Mouse (Mus musculus) mouse trophoblast stem cell (cell line): ENCODE measurements at regions not wholly inside any gene's neighbourhood (a gene's known extent, or its start where the extent isn't known, plus 50 kb on each side); places are given as distances from the start of the nearest gene placed in this dataset.

ENCODE experiments used
- in situ Hi-C, 2 experiments: fragments of 300-500 bp; cut with MseI, MboI; formaldehyde crosslinking; loops; 2 replicates in 1 of 2; 3 replicates in 1 of 2; pipeline ENCODE4 v1.15.1; 2025

DNA sequence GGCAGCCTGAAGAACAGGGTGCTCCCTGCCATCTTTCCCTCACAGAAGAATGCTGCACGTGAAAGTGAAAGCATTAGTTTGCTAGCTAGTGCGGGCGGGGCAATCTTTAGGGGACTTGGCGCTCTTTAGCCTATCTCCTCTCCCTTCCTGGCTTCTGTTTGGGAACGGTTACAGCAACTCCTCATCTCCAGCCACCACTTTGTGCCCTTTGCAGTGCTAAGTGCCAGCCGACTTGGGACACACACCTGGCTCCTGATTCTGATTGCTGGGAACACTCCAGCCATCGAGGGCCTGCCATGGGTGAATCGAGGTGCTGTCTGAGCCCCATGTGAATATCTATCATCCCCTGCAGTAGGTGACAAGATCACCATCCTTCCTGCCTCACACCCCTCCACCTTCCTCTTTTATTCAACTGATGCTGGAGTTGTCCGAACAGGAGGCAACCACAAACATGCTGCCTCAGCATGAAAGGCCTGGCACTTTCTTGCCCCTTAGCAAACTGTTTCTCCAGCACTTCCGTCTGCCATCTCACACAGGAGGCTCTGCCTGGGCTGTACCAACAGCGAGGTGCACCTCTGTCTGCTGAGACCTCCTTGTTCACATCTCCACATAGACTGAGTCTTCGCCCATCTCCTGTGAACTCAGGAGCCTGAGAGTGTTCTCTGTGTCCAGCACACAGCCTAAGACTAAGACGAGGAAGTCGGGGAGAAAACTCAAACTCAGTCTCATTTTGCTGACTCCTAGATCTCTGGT is 66.2 kb upstream of the Glrp1 start:
- in situ Hi-C loops = no loop called here

DNA sequence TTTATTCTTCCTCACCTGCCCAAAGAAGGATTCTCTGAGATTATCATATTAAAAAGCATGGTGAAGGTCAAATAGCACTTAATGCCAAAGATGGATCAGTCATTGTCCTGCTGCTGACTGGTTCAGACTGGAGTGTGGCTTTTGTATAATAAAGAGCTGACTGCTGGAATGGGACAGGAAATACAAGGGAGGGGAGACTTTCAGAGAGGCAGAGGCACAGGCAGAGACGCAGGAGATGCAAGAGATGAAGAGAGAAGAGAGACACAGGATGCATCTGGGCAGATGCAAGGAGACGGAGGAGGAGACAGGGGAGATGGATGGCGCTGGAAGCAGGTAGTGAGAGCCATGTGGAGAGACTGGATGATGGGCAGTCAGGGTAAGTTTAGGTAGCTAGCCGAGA is 65.4 kb upstream of the Glrp1 start:
- in situ Hi-C loops = no loop called here

GRCm38 (mm10) chr1:88572161-88572560 is 62.3 kb upstream of the Glrp1 start:
- in situ Hi-C loops = no loop called here

GRCm38 (mm10) chr1:88568447-88569053 is 58.7 kb upstream of the Glrp1 start:
- in situ Hi-C loops = no loop called here

- in situ Hi-C loops = no loop called here
Observed at GRCm38 (mm10) chr1:88567198-88567597, 57.3 kb upstream of the Glrp1 start.

GRCm38 (mm10) chr1:88566426-88566825 is 56.6 kb upstream of the Glrp1 start:
- in situ Hi-C loops = no loop called here

DNA sequence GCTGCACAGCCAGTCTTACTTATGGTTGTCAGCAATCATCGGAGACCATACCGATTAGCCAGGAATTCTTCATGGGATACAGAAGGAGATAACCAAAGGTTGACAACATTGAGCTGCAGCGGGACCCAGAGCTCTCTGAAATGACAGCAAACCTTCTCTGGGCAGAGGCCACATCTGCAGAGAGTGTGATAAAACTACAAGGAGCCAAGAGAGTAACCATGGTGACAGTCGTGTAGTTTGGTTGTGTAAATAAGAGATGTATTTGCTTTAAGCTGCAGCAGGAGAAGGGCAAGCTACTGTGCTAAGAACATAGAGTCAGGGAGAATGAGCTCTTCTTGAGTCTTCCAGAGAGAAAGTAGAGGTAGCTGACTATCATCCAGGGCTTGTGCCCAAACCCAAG is 55.0 kb upstream of the Glrp1 start:
- in situ Hi-C loops = loop anchor here (5.0 kb wide), 3 partner anchors 93 to 142 kb away; partner anchors contain the start of gene Arl4c (in 1 of the 2)

GRCm38 (mm10) chr1:88562361-88562760 is 52.5 kb upstream of the Glrp1 start:
- in situ Hi-C loops = loop anchor here (5.0 kb wide), 3 partner anchors 90 to 145 kb away; partner anchors contain the start of gene Arl4c (in 1 of the 2)

- in situ Hi-C loops = loop anchor here (5.0 kb wide), 3 partner anchors 88 to 147 kb away; partner anchors contain the start of gene Arl4c (in 1 of the 2)
Observed at GRCm38 (mm10) chr1:88560771-88561170, 50.9 kb upstream of the Glrp1 start.
